Mouse (Mus musculus) midbrain, embryonic 11.5 days (tissue): Measurements from ENCODE around the gene Taok2. TPM values are rescaled to one million over a fixed set of nuclear protein-coding genes. Genes with fewer than 3 reads are reported as not detected.
A peak's percentile ranks its signal among the peaks of the same experiment; 100 is the strongest.

Experiments used
- ATAC-seq: fragments of 200-750 bp; cut with Nextera tagmentation; 2 replicates; pipeline ENCODE4 v1.8.0; 2017; ENCODE audit warnings: moderate TSS enrichment, moderate library complexity; ENCODE audit not compliant: low FRiP score
- DNase-seq: peaks from one replicate; pipeline ENCODE4 v3.0.0; 2015; ENCODE audit warnings: low spot score; ENCODE audit errors: missing footprints
- H3K27ac ChIP-seq: fragments of 300-500 bp; sonication (generic); 2 replicates; pipeline ENCODE4 v1.5.1; 2014; ENCODE audit warnings: low read depth, low read length
- H3K27me3 ChIP-seq: fragments of 300-500 bp; sonication (generic); 2 replicates; pipeline ENCODE4 v1.6.1; 2014; ENCODE audit warnings: mild to moderate bottlenecking, low read length, moderate library complexity, mixed read lengths; ENCODE audit not compliant: control insufficient read depth, insufficient read depth
- H3K36me3 ChIP-seq: fragments of 300-500 bp; sonication (generic); 2 replicates; pipeline ENCODE4 v1.6.1; 2014; ENCODE audit warnings: mild to moderate bottlenecking, low read length, moderate library complexity, mixed read lengths; ENCODE audit not compliant: control insufficient read depth, insufficient read depth
- H3K4me1 ChIP-seq: fragments of 300-500 bp; sonication (generic); 2 replicates; pipeline ENCODE4 v1.6.1; 2014; ENCODE audit warnings: low read length; ENCODE audit not compliant: control insufficient read depth, insufficient read depth
- H3K4me2 ChIP-seq: fragments of 300-500 bp; sonication (generic); 2 replicates; pipeline ENCODE4 v1.6.1; 2014; ENCODE audit warnings: mild to moderate bottlenecking, moderate library complexity
- H3K4me3 ChIP-seq: fragments of 300-500 bp; sonication (generic); 2 replicates; pipeline ENCODE4 v1.5.1; 2014; ENCODE audit warnings: low read depth, low read length
- H3K9ac ChIP-seq: fragments of 300-500 bp; sonication (generic); 2 replicates; pipeline ENCODE4 v1.6.1; 2014; ENCODE audit warnings: low read length
- H3K9me3 ChIP-seq: fragments of 300-500 bp; sonication (generic); 2 replicates; pipeline ENCODE4 v1.6.1; 2016; ENCODE audit warnings: low read length; ENCODE audit not compliant: control insufficient read depth
- WGBS: fragments of 180-500 bp; shearing (Covaris S2); extraction: QIAGEN DNeasy Blood & Tissue Kit; methylation state at CpG from one replicate; pipeline ENCODE4 v1.1.7; 2014; 5-methylcytosine and 5-hydroxymethylcytosine counted together
- polyA plus RNA-seq: library from polyadenylated mRNA; unstranded; fragments of >200 nt; fragmentation: Nextera tagmentation; extraction: Ambion mirVana; gene quantifications from 2 replicates; pipeline ENCODE4 v1.2.1, GENCODE M21; 2014

Gene Taok2
- 25.7 and 27.2 TPM in 2 replicates for polyA plus RNA-seq

DNA sequence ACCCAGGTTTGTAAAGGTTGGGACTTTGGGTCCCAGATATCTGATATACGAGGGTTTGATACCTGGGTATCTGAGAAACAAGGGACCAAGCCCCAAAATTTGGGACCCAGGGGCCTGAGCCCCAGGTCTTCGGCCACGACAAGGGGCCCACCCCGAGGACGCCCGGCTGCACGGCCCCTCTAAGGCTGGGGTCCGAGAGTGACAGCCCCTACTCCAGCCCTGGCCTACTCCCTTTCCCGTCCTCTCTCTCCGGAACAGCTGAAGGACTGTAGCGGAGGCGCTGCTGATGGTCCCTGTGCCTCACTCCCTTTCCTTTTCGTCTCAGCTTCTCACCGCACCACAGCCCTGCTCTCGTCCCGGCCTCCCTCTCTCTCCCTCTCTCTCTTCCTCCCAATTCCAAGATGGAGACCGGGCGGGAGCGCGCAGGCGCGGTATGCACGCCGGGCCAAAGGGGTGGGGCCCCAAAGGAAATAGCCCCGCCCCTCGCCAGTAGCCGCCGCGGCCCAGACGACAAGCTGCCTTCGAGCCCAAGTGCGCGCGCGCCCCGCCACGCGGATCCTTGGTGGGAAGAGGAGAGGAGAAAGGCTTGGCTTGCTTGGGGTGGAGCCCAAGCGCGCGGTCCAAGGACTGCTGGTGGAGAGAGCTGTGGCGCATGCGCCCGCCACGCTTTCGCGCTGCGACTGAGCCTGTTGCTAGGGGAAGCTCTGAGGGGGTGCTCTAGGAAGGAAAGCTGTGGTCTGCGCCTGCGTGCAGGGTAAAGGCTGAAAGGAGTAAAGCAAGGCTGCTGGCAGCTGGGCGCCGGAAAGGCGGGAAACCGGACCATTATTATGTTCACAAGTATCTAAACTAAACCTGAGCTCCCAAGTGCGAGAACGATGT, at the start of gene Taok2:
Gene Taok2 (minus strand): TSS at position 418 of the 879 bp plus-strand sequence.
- H3K4me2 ChIP-seq = peak within 1 kb of the TSS; percentile 98
- H3K27me3 ChIP-seq = no peaks in the 10 kb centered on the region
- H3K9me3 ChIP-seq = no peaks in the 10 kb centered on the region
- ATAC-seq = peak; percentile 97
- peak within 1 kb of the TSS; percentile 91 for H3K27ac ChIP-seq
- H3K4me3 ChIP-seq = peak within 1 kb of the TSS; percentile 75
- H3K9ac ChIP-seq = peak within 1 kb of the TSS; percentile 86
- H3K36me3 ChIP-seq = peaks cover 7% of the 10 kb centered on the region
- DNase-seq = peak; percentile 99
- WGBS = under 1% methylated on average over 52 of the region's 56 CpGs
- peaks cover 23% of the 10 kb centered on the region for H3K4me1 ChIP-seq

DNA sequence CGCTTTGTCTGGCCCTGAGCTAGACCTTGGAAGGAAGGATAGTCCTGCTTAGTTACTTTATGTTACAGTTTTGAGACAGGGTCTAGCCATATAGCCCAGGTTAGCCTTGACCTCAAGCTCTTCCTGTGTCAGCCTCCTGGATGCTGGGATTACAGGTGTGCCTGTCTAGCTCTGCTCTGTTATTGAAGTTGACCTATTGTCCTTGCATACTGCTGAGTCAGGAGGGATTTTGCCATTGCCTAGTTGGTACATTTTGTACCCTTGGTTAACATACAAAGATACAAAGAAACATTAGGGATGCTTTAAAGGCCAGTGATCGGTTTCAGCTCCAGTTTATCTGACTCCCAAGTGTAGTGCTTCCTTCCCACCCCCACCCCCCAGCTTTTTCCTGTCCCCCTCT, 48.1 kb upstream of the Taok2 start:
- Histone ChIP-seq H3K4me2 (no peak overlapping the region), H3K4me3 (no peak overlapping the region), H3K4me1 (peaks cover 10% of the 10 kb centered on the region), H3K9ac (no peak overlapping the region), H3K36me3 (peaks cover 11% of the 10 kb centered on the region), H3K9me3 (no peaks in the 10 kb centered on the region), H3K27ac (no peak overlapping the region), H3K27me3 (no peaks in the 10 kb centered on the region)
- WGBS = 91% methylated on average over 2 of the region's 2 CpGs
- ATAC-seq (no peak), DNase-seq (no peak)

DNA sequence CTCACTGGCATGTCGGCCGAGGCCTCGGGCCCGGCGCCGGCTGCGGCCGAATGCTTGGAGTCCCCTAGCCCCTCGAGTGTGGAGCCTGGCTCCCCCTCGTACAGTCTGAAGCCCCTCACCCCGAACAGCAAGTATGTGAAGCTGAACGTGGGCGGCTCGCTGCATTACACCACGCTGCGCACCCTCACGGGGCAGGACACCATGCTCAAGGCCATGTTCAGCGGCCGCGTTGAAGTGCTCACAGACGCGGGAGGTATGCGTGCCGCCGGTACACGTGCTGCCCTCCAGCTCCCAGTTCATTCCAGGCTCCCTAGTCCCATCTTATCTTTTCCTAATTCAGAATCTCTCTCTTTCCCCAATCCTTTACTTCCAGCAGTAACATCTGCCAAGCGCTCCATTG, 44.5 kb upstream of the Taok2 start:
- Histone ChIP-seq H3K27ac (peak overlapping the region; percentile 51), H3K9ac (peak overlapping the region; percentile 84), H3K4me1 (peaks cover 10% of the 10 kb centered on the region), H3K9me3 (no peaks in the 10 kb centered on the region), H3K4me3 (peak overlapping the region; percentile 86), H3K36me3 (peaks cover 4% of the 10 kb centered on the region; the same call in 1 of the 2 replicates), H3K27me3 (no peaks in the 10 kb centered on the region), H3K4me2 (peak overlapping the region; percentile 98)
- under 1% methylated on average over 27 of the region's 27 CpGs for WGBS
- no peak for DNase-seq
- no peak; the same call in 1 of the 2 replicates for ATAC-seq

DNA sequence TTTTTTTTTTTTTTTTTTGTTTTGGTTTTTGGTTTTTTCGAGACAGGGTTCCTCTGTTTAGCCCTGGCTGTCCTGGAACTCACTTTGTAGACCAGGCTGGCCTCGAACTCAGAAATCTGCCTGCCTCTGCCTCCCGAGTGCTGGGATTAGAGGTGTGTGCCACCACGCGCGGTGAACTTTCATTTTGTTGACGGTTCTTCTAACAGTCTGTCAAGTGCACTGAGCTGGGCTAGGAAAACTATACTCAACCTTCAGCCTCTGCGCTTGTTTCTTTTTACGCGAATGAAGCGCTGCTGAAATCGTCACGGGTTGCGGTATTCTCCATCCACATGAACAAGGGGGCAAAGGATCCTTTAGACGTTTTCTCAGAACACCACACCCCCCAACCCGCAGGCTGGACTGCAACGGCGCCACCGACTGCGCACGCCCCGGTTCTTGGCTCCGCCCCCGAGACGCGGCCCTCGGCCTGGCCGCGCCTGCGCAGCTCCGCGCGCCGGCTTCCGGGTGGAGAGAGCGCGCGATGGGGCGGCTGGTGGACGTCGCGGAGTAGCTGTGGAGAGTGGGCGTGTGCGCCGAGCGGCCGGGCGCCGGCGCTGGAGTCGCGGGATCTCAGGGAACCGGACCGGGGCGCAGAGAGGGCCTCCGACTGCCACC, 44.0 kb upstream of the Taok2 start, which contains the start of gene Kctd13:
Gene Kctd13 (plus strand): TSS at position 496 of the 654 bp plus-strand sequence.
- ATAC-seq (peak; percentile 97), DNase-seq (peak; percentile 99)
- 5% methylated on average over 52 of the region's 56 CpGs for WGBS
- H3K9ac ChIP-seq = peak within 1 kb of the TSS; percentile 84
- peak within 1 kb of the TSS; percentile 51 for H3K27ac ChIP-seq
- H3K4me2 ChIP-seq = peak within 1 kb of the TSS; percentile 98
- no peaks in the 10 kb centered on the region for H3K27me3 ChIP-seq
- H3K36me3 ChIP-seq = peaks cover 4% of the 10 kb centered on the region; the same call in 1 of the 2 replicates
- peak within 1 kb of the TSS; percentile 86 for H3K4me3 ChIP-seq
- H3K4me1 ChIP-seq = peaks cover 10% of the 10 kb centered on the region
- H3K9me3 ChIP-seq = no peaks in the 10 kb centered on the region

DNA sequence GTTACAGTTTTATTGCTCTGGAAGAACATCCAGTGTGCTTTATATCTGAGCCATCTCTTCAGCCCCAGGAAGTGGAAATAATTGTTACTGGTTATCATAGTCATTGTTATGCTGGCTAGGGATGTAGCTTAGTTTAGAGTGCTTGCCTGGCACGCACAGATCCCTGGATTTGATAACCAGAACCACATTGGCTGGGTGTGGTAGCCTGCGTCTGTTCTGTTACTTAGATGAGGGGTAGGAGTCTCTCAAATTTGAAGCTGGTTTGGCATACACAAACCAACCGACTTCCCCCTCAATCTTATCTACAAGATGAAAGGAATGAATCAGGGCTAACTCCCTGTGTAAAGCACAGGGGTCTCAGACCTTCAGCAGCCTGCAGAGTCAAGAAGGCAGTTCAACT, 41.8 kb upstream of the Taok2 start:
- no peak for ATAC-seq
- Histone ChIP-seq H3K9ac (no peak overlapping the region), H3K4me2 (no peak overlapping the region), H3K27me3 (no peaks in the 10 kb centered on the region), H3K36me3 (no peaks in the 10 kb centered on the region), H3K4me3 (no peak overlapping the region), H3K9me3 (no peaks in the 10 kb centered on the region), H3K4me1 (peaks cover 25% of the 10 kb centered on the region), H3K27ac (no peak overlapping the region)
- DNase-seq = no peak
- WGBS = 63% methylated on average over 3 of the region's 3 CpGs

DNA sequence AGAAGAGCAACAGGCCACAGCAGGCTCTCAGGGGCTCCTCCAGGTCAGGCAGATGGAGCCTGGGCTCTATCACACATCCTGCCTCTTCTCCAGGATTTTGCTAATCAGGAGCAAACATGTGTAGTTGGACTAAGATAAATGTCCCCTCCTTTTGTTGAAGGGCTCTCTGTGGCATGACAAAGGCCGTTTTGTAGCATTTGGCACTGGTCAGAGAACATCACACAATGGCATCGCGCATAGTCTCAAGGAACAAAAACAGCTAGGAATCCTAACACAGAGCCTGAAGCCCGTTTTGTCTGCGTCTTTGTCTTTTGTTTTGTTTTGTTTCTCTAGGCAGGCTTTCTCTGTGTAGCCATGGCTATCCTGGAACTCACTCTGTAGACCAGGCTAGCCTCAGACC, 39.5 kb upstream of the Taok2 start:
- Histone ChIP-seq H3K4me1 (peaks cover 21% of the 10 kb centered on the region), H3K4me3 (no peak overlapping the region), H3K27ac (peak overlapping the region; percentile 35; the same call in 1 of the 2 replicates), H3K9ac (no peak overlapping the region), H3K4me2 (no peak overlapping the region), H3K9me3 (no peaks in the 10 kb centered on the region), H3K27me3 (no peaks in the 10 kb centered on the region), H3K36me3 (no peaks in the 10 kb centered on the region)
- ATAC-seq = no peak
- no peak for DNase-seq
- 55% methylated on average over 5 of the region's 5 CpGs for WGBS

DNA sequence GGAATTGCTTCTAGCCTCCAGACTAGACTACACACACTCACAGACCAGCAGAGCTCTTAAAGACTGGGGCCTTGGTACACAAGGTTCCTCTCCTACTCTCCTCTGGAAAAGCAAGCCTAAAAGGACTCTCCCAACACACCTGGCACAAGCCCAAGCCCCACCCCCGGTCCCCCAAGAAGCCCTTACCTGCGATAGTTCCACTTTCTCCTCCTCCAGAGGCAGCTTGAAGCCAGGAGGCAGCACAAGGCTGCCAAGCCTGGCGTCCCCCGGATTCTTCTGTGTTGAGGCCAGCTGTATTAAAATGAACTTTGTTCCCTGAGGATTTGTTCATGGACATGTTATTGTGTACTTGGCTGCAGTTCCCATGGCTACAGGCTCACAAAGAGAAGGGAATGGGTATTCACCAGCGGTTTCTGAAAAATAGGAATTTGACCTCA, 38.1 kb upstream of the Taok2 start, which contains the start of gene Tmem219:
Gene Tmem219 (minus strand): TSS at position 294 of the 437 bp plus-strand sequence.
- H3K9me3 ChIP-seq = no peaks in the 10 kb centered on the region
- peak within 1 kb of the TSS; percentile 65 for H3K9ac ChIP-seq
- peaks cover 21% of the 10 kb centered on the region for H3K4me1 ChIP-seq
- peak within 1 kb of the TSS; percentile 29 for H3K4me3 ChIP-seq
- peak within 1 kb of the TSS; percentile 48 for H3K4me2 ChIP-seq
- no peaks in the 10 kb centered on the region for H3K36me3 ChIP-seq
- ATAC-seq = peak; percentile 85
- H3K27me3 ChIP-seq = no peaks in the 10 kb centered on the region
- peak; percentile 93 for DNase-seq
- peak within 1 kb of the TSS; percentile 84 for H3K27ac ChIP-seq
- 29% methylated on average over 5 of the region's 5 CpGs for WGBS

DNA sequence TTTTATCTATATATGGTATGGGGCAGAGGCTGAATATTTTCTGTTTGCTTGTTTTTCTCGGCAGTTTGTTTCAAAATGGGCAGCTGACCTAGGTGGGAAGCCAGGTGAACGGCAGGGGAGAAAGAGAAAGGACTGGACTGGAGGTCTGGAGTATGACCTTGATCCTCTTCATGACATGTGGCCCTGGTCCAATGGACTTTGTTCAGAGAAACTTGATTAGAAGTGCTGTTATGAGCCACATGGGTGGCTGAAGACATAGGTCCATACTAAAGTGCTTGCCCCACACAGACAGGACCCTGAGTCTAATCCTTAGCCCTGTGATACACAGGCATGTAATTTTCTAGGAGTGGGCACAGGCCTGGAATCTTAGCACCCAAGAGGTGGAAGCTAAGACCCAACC, 37.1 kb upstream of the Taok2 start:
- Histone ChIP-seq H3K4me3 (peak overlapping the region; percentile 29), H3K27ac (peak overlapping the region; percentile 84; the same call in 1 of the 2 replicates), H3K4me1 (peaks cover 21% of the 10 kb centered on the region), H3K36me3 (no peaks in the 10 kb centered on the region), H3K27me3 (no peaks in the 10 kb centered on the region), H3K9me3 (no peaks in the 10 kb centered on the region), H3K9ac (peak overlapping the region; percentile 65; the same call in 1 of the 2 replicates), H3K4me2 (peak overlapping the region; percentile 48)
- DNase-seq (no peak), ATAC-seq (no peak)
- 85% methylated on average over 2 of the region's 2 CpGs for WGBS
